Mouse (Mus musculus) liver, adult 2 months (tissue): ENCODE results near the gene Gm2174.

Source experiments
- CTCF ChIP-seq: fragments of 200-500 bp; IDR thresholded peaks from 2 replicates; pipeline ENCODE4 v1.5.1; 2011; ENCODE audit warnings: low read depth, low read length, control low read depth
- POLR2A ChIP-seq: fragments of 200-500 bp; IDR thresholded peaks from 2 replicates; pipeline ENCODE4 v1.6.1; 2011; ENCODE audit warnings: low read length, control low read depth; ENCODE audit not compliant: insufficient read depth; ENCODE audit errors: extremely low read depth

- no peak for TF ChIP-seq CTCF
- TF ChIP-seq POLR2A: no peak
Measured at GRCm38 (mm10) chrX:56446487-56447428, 1.0 kb upstream of the Gm2174 start.
